24 mouse cellular contexts compared by ENCODE assay signal in genomic region chr1:156732996-156733395, GRCm38 (mm10). TPM values are rescaled to one million over a fixed set of nuclear protein-coding genes. Genes with fewer than 3 reads are reported as not detected.
DNase-seq lines count a peak whose midpoint lies in the region; ATAC-seq lines count a peak whose summit lies in the region.
"Had no signal": no experiment of that assay in that cellular context is flagged by ENCODE, and none has a peak within 500 bp of the region (broad histone marks: within the 10 kb centered on the region; RNA-seq: fewer than 3 reads in every experiment).

No protein-coding gene starts in this region.

- no peaks in the 10 kb centered on the region for H3K36me3 ChIP-seq in heart, embryonic 15.5 days
- no peaks in the 10 kb centered on the region for H3K36me3 ChIP-seq in lung, embryonic 16.5 days (ENCODE audit: control insufficient read depth, insufficient read depth, low read length)
- no peaks in the 10 kb centered on the region for H3K36me3 ChIP-seq in intestine, embryonic 15.5 days
- H3K36me3 ChIP-seq in limb, embryonic 15.5 days, result no peaks in the 10 kb centered on the region
- H3K36me3 ChIP-seq in kidney, embryonic 14.5 days (ENCODE audit: control insufficient read depth, insufficient read depth, low read length), result no peaks in the 10 kb centered on the region
- H3K36me3 ChIP-seq: embryonic facial prominence, embryonic 12.5 days; G1E; hindbrain, embryonic 15.5 days; neural tube, embryonic 15.5 days had no signal

- ATAC-seq in heart, embryonic 15.5 days (replicated peaks; ENCODE audit: insufficient number of reproducible peaks, insufficient read depth, low FRiP score, low read depth), result no peak
- ATAC-seq in lung, embryonic 16.5 days (ENCODE audit: low read depth), result peak; percentile 49
- no peak for ATAC-seq in intestine, embryonic 15.5 days
- no peak for ATAC-seq in limb, embryonic 15.5 days (ENCODE audit: insufficient number of reproducible peaks, low FRiP score, low TSS enrichment, low read depth)
- no peak for ATAC-seq in kidney, embryonic 14.5 days (ENCODE audit: low FRiP score, low TSS enrichment)
- ATAC-seq: forebrain, embryonic 13.5 days; Patski had no signal

- peaks cover 15% of the 10 kb centered on the region for H3K4me1 ChIP-seq in heart, embryonic 15.5 days (replicated peaks)
- no peaks in the 10 kb centered on the region for H3K4me1 ChIP-seq in lung, embryonic 16.5 days (replicated peaks; ENCODE audit: control insufficient read depth, insufficient read depth, low read length)
- H3K4me1 ChIP-seq in intestine, embryonic 15.5 days (replicated peaks), result peaks cover 15% of the 10 kb centered on the region; the same call in 1 of the 2 replicates
- H3K4me1 ChIP-seq in limb, embryonic 15.5 days, result no peaks in the 10 kb centered on the region; the same call in none of the 2 replicates
- no peaks in the 10 kb centered on the region for H3K4me1 ChIP-seq in kidney, embryonic 14.5 days (ENCODE audit: control insufficient read depth, insufficient read depth, low read length)
- H3K4me1 ChIP-seq: embryonic facial prominence, embryonic 12.5 days; forebrain, embryonic 13.5 days; hindbrain, embryonic 15.5 days; neural tube, embryonic 15.5 days had no signal

- H3K4me3 ChIP-seq in heart, embryonic 15.5 days, result no peak overlapping the region
- H3K4me3 ChIP-seq in lung, embryonic 16.5 days (ENCODE audit: low read length), result no peak overlapping the region
- H3K4me3 ChIP-seq in intestine, embryonic 15.5 days (replicated peaks), result no peak overlapping the region
- H3K4me3 ChIP-seq in limb, embryonic 15.5 days, result no peak overlapping the region
- H3K4me3 ChIP-seq in kidney, embryonic 14.5 days (ENCODE audit: low read length), result no peak overlapping the region
- H3K4me3 ChIP-seq: embryonic facial prominence, embryonic 12.5 days; forebrain, embryonic 13.5 days; hindbrain, embryonic 15.5 days; neural tube, embryonic 15.5 days had no signal

- H3K4me2 ChIP-seq in heart, embryonic 15.5 days, result no peak overlapping the region
- H3K4me2 ChIP-seq in lung, embryonic 16.5 days (ENCODE audit: low read depth, low read length), result no peak overlapping the region
- H3K4me2 ChIP-seq in intestine, embryonic 15.5 days (replicated peaks), result no peak overlapping the region
- no peak overlapping the region for H3K4me2 ChIP-seq in limb, embryonic 15.5 days
- no peak overlapping the region for H3K4me2 ChIP-seq in kidney, embryonic 14.5 days (replicated peaks; ENCODE audit: low read depth, low read length)
- H3K4me2 ChIP-seq: embryonic facial prominence, embryonic 12.5 days; forebrain, embryonic 13.5 days; hindbrain, embryonic 15.5 days; liver, embryonic 11.5 days; midbrain, embryonic 11.5 days; neural tube, embryonic 15.5 days had no signal

- no peaks in the 10 kb centered on the region for H3K27me3 ChIP-seq in heart, embryonic 15.5 days
- H3K27me3 ChIP-seq in lung, embryonic 16.5 days (ENCODE audit: control insufficient read depth, insufficient read depth, low read depth, low read length), result no peaks in the 10 kb centered on the region
- H3K27me3 ChIP-seq in intestine, embryonic 15.5 days (replicated peaks), result no peaks in the 10 kb centered on the region
- no peaks in the 10 kb centered on the region for H3K27me3 ChIP-seq in limb, embryonic 15.5 days
- no peaks in the 10 kb centered on the region for H3K27me3 ChIP-seq in kidney, embryonic 14.5 days (ENCODE audit: control insufficient read depth, insufficient read depth, low read length)
- H3K27me3 ChIP-seq: CH12.LX; embryonic facial prominence, embryonic 12.5 days; forebrain, embryonic 13.5 days; hindbrain, embryonic 15.5 days; neural tube, embryonic 15.5 days; Patski had no signal

- H3K9me3 ChIP-seq in heart, embryonic 15.5 days (replicated peaks), result no peaks in the 10 kb centered on the region
- H3K9me3 ChIP-seq in lung, embryonic 16.5 days (ENCODE audit: control insufficient read depth, low read length), result no peaks in the 10 kb centered on the region
- no peaks in the 10 kb centered on the region for H3K9me3 ChIP-seq in intestine, embryonic 15.5 days
- no peaks in the 10 kb centered on the region for H3K9me3 ChIP-seq in limb, embryonic 15.5 days
- no peaks in the 10 kb centered on the region for H3K9me3 ChIP-seq in kidney, embryonic 14.5 days (ENCODE audit: control insufficient read depth, low read length)
- H3K9me3 ChIP-seq: embryonic facial prominence, embryonic 12.5 days; forebrain, embryonic 13.5 days; G1E; hindbrain, embryonic 15.5 days; neural tube, embryonic 15.5 days had no signal

- no peak for DNase-seq in heart, adult 9 months (ENCODE audit: low spot score in 2 of 2)
- DNase-seq in lung, postnatal 36 days, result no peak
- DNase-seq: adrenal gland, adult 2 months; cerebellum, adult 11-12 months; cerebellum, postnatal 14 days; kidney, adult 11 months; layer of hippocampus, adult 9-11 months; liver, postnatal 0 days; spleen, adult 18-20 months; thymus, postnatal 25 days had no signal

- peak overlapping the region; percentile 45; the same call in 1 of the 2 replicates for H3K27ac ChIP-seq in heart, embryonic 15.5 days
- H3K27ac ChIP-seq in lung, embryonic 16.5 days (ENCODE audit: low read length), result no peak overlapping the region
- peak overlapping the region; percentile 72 for H3K27ac ChIP-seq in intestine, embryonic 15.5 days
- peak overlapping the region; percentile 83 for H3K27ac ChIP-seq in limb, embryonic 15.5 days
- H3K27ac ChIP-seq in kidney, embryonic 14.5 days (ENCODE audit: low read depth, low read length), result no peak overlapping the region
- H3K27ac ChIP-seq: embryonic facial prominence, embryonic 12.5 days; forebrain, embryonic 13.5 days; hindbrain, embryonic 15.5 days; neural tube, embryonic 15.5 days had no signal

- WGBS in heart, embryonic 15.5 days, result 78% methylated on average over 5 of the region's 5 CpGs
- 67% methylated on average over 5 of the region's 5 CpGs for WGBS in lung, embryonic 16.5 days
- WGBS in intestine, embryonic 15.5 days, result 67% methylated on average over 5 of the region's 5 CpGs
- 93% methylated on average over 5 of the region's 5 CpGs for WGBS in limb, embryonic 15.5 days
- 93% methylated on average over 5 of the region's 5 CpGs for WGBS in kidney, embryonic 14.5 days

- no peak overlapping the region for H3K9ac ChIP-seq in heart, embryonic 15.5 days
- H3K9ac ChIP-seq in lung, embryonic 16.5 days (ENCODE audit: low read length), result no peak overlapping the region
- no peak overlapping the region; the same call in 1 of the 2 replicates for H3K9ac ChIP-seq in intestine, embryonic 15.5 days
- H3K9ac ChIP-seq in limb, embryonic 15.5 days, result no peak overlapping the region
- no peak overlapping the region for H3K9ac ChIP-seq in kidney, embryonic 14.5 days (ENCODE audit: low read depth, low read length)
- H3K9ac ChIP-seq: embryonic facial prominence, embryonic 12.5 days; forebrain, embryonic 13.5 days; hindbrain, embryonic 15.5 days; liver, postnatal 0 days; neural tube, embryonic 15.5 days had no signal

RNA-seq across cellular contexts. Expression of gene Fam20b, which starts 14.1 kb away (rescaled TPM):
- 22.1 and 24.1 TPM in 2 replicates for polyA plus RNA-seq in heart, embryonic 15.5 days (2015; fragmentation: Nextera tagmentation; extraction: Ambion mirVana)
- polyA plus RNA-seq in lung, embryonic 16.5 days (2015; fragmentation: Nextera tagmentation; extraction: Ambion mirVana), result 19.7 and 23.6 TPM in 2 replicates
- 45.5 and 48.0 TPM in 2 replicates for polyA plus RNA-seq in intestine, embryonic 15.5 days (2015; fragmentation: Nextera tagmentation; extraction: Ambion mirVana)
- 28.8 and 32.5 TPM in 2 replicates for polyA plus RNA-seq in limb, embryonic 15.5 days (2015; fragmentation: Nextera tagmentation; extraction: Ambion mirVana)
- 24.3 and 37.3 TPM in 2 replicates for polyA plus RNA-seq in kidney, embryonic 14.5 days (2014; fragmentation: Nextera tagmentation; extraction: Ambion mirVana)

RNA-seq across cellular contexts. Expression of gene Tor3a, which starts 58.8 kb away (rescaled TPM):
- polyA plus RNA-seq in heart, embryonic 15.5 days (2015; fragmentation: Nextera tagmentation; extraction: Ambion mirVana), result 6.5 and 8.6 TPM in 2 replicates
- polyA plus RNA-seq in lung, embryonic 16.5 days (2015; fragmentation: Nextera tagmentation; extraction: Ambion mirVana), result 14.0 and 17.0 TPM in 2 replicates
- 5.4 and 5.6 TPM in 2 replicates for polyA plus RNA-seq in intestine, embryonic 15.5 days (2015; fragmentation: Nextera tagmentation; extraction: Ambion mirVana)
- 13.6 and 13.9 TPM in 2 replicates for polyA plus RNA-seq in limb, embryonic 15.5 days (2015; fragmentation: Nextera tagmentation; extraction: Ambion mirVana)
- 15.5 and 21.1 TPM in 2 replicates for polyA plus RNA-seq in kidney, embryonic 14.5 days (2014; fragmentation: Nextera tagmentation; extraction: Ambion mirVana)

Comparison
In these comparisons a context has a peak if more than half of its experiments do, and no peak if none do; other contexts are left out.
1. H3K27ac ChIP-seq: peak in heart, embryonic 15.5 days (single experiment), intestine, embryonic 15.5 days (single experiment) and limb, embryonic 15.5 days (single experiment); none in lung, embryonic 16.5 days (single experiment) and kidney, embryonic 14.5 days (single experiment).